Mouse (Mus musculus): Measurements from ENCODE around the gene Olfr996.
A peak's percentile ranks its signal among the peaks of the same experiment; 100 is the strongest.
"Not testable (repeated sequence)": the region's sequence is repeated elsewhere in the genome, so short reads cannot be mapped to it uniquely, and the experiment has no call there.

Gene Olfr996

GRCm38 (mm10) chr2:85578915-85579314 is at the start of gene Olfr996:
Gene Olfr996, plus strand, starts transcription at chr2:85579215.
- no peak for DNase-seq (ENCODE audit: low spot score in 2 of 2)

- DNase-seq (ENCODE audit: low spot score in 2 of 2) = no peak
These were observed 46.8 kb upstream of the Olfr996 start for GRCm38 (mm10) chr2:85532082-85532778.

GRCm38 (mm10) chr2:85533934-85534333 is 45.1 kb upstream of the Olfr996 start:
- DNase-seq (ENCODE audit: low spot score in 2 of 2) = no peak

GRCm38 (mm10) chr2:85554806-85555205 is 24.2 kb upstream of the Olfr996 start:
- DNase-seq (ENCODE audit: low spot score in 2 of 2) = no peak

GRCm38 (mm10) chr2:85560226-85560625 is 18.8 kb upstream of the Olfr996 start:
- DNase-seq (ENCODE audit: low spot score in 2 of 2) = no peak

GRCm38 (mm10) chr2:85561187-85561586 is 17.8 kb upstream of the Olfr996 start:
- peak; percentile 53 to 59 for DNase-seq (ENCODE audit: low spot score in 2 of 2)

GRCm38 (mm10) chr2:85588648-85589047 is 9.6 kb downstream of the Olfr996 start, which contains the start of gene Olfr998:
Gene Olfr998, plus strand, starts transcription at chr2:85588948.
- DNase-seq (ENCODE audit: low spot score in 2 of 2) = not testable (repeated sequence)

GRCm38 (mm10) chr2:85611803-85612202 is 32.8 kb downstream of the Olfr996 start, which contains the start of gene Olfr1000:
Gene Olfr1000, minus strand, starts transcription at chr2:85611903.
- no peak for DNase-seq (ENCODE audit: low spot score in 2 of 2)

All from right cerebral cortex, adult 2 months (tissue).